Mouse (Mus musculus) left cerebral cortex, postnatal 36 days (tissue): ENCODE results near the gene Vpreb2. TPM values are rescaled to one million over a fixed set of nuclear protein-coding genes. Genes with fewer than 3 reads are reported as not detected.
"Not testable (repeated sequence)": the region's sequence is repeated elsewhere in the genome, so short reads cannot be mapped to it uniquely, and the experiment has no call there.

ENCODE experiments used
- DNase-seq, 2 experiments: peaks; one replicate each; pipeline ENCODE4 v3.0.0; 2021 to 2022; ENCODE audit warnings: low spot score in 2 of 2, mixed read lengths in 1 of 2
- intact Hi-C: fragments of 180-260 bp; cut with DNase I; formaldehyde crosslinking; loops from one replicate; pipeline ENCODE4 v1.15.1; 2025
- total RNA-seq, 2 experiments: library from RNA; stranded (reverse); gene quantifications; 2 replicates each; pipeline ENCODE4 v1.2.3; 2021

Vpreb2 gene
- total RNA-seq, result not detected

GRCm38 (mm10) chr16:17980128-17980527 is at the start of gene Vpreb2:
Gene Vpreb2, plus strand, starts transcription at chr16:17980428.
- DNase-seq, result no peak
- intact Hi-C loops, result no loop called here

DNA sequence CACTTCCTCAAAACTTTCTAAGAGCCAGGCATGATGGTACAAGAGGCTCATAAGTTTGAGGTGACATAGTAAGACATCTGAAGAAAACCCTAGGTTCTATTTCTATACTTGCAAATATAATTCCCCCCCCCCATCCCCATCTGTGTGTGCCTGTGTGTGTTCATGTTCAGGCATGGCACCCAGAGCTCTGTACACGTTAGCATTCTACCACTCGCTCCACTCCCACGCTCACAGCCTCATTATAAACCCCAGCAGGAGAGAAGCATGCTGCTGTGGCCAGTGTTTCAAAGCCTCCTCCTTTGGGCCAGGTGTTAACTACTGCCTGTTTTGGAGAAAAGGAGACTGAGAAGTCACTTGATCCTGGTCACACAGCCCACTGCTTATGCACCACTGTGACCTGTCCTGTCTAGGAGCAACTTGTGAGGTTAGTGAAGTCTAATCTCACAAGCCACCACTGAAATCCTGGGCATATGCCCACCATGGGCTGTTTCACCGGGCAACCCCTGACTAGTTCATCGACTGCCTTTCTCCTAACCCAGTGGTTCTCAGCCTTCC is 48.2 kb upstream of the Vpreb2 start:
- intact Hi-C loops, result no loop called here
- no peak for DNase-seq

GRCm38 (mm10) chr16:17933594-17934444 is 46.4 kb upstream of the Vpreb2 start:
- intact Hi-C loops, result no loop called here
- DNase-seq, result no peak

DNA sequence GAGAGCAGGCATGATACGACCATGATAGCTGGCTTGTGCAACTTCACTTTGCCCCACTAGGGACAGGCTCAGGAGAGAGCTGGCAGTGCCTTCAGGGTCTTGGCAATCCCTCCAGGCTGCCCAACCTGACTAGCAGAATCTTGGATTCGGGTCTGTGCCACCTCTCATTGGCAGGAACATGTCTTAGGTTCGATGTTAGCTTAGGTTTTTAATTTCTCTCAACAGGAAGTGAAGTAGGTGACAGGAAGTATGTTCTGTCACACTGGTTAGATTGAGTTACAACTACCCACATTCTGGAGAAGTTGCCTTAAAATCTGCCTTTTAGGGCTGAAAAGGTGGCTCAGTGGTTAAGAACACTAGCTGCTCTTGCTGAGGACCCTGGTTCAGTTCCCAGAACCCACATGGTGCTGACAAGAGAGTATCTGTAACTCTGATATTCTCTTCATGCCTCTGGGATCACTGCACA is 45.8 kb upstream of the Vpreb2 start:
- DNase-seq, result no peak
- intact Hi-C loops, result no loop called here

DNA sequence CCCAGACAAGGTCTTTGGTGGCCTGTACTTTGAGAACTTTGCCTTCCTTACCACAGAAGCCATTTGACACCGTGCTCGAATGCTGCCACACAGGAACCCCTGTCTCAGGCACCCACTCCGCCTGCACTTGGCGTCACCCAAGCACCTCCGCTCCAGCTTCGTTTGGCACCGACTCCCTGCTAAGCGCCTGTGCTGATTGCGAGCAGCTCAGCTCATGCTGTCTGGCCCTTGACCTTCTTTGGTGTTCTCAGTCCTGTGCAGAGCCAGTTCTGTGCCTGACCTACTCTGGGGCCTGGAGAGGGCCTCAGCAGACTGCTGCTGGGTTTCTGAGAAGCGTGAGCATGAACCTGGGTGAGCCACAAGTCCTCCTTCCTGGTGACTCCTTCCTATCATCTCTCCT is 43.5 kb upstream of the Vpreb2 start:
- intact Hi-C loops, result no loop called here
- DNase-seq, result no peak

GRCm38 (mm10) chr16:17938187-17938586 is 42.0 kb upstream of the Vpreb2 start:
- intact Hi-C loops, result no loop called here
- no peak for DNase-seq

DNA sequence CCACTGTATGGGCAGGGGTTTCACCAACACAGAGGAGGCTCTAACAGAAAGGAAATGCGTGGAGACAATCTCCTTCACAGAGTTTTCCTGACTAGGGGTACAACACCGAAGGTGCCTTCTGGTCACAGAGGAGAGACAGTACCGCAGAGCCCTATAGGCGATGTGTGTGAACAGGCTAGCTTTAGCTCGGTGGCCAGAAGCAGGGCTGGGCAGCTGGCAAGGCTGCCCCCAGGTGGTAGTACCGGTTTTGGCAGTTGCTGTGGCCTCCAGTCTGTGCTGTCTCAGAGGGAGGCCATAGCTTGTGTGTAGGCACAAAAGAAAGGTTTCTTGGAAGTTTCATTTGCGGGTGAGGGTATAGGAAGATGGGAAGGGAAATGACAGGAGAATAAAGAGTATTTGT is 41.4 kb upstream of the Vpreb2 start:
- intact Hi-C loops, result no loop called here
- DNase-seq, result peak in 1 of 2 experiments; percentile 40

- intact Hi-C loops, result no loop called here
These were observed 40.9 kb upstream of the Vpreb2 start for GRCm38 (mm10) chr16:17939255-17939751.

DNA sequence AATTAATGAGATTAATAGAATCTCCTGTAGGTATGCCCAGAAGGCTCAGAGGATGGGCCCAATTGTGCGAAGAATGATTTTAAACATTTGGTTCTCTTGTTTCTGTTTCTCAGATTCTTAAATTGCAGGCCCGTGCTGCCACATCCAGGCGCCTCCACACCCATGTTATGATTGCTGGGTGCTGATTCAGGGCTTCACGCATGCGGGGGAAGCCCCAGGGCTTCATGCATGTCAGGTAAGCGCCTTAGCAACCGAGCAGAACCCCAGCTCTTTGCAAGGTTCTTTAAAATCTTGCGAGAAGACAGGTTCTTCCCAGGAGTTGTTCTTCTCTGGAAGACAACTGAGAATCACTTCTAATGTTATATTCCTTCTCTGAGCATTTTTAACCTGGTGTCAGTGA is 36.8 kb upstream of the Vpreb2 start:
- DNase-seq, result no peak
- intact Hi-C loops, result loop anchor here (5.0 kb wide), 1 partner anchor 44 kb away; no protein-coding TSS in a partner anchor

More at GRCm38 (mm10) chr16:17939255-17939751, 40.9 kb upstream of the Vpreb2 start:
- DNase-seq, result no peak

DNA sequence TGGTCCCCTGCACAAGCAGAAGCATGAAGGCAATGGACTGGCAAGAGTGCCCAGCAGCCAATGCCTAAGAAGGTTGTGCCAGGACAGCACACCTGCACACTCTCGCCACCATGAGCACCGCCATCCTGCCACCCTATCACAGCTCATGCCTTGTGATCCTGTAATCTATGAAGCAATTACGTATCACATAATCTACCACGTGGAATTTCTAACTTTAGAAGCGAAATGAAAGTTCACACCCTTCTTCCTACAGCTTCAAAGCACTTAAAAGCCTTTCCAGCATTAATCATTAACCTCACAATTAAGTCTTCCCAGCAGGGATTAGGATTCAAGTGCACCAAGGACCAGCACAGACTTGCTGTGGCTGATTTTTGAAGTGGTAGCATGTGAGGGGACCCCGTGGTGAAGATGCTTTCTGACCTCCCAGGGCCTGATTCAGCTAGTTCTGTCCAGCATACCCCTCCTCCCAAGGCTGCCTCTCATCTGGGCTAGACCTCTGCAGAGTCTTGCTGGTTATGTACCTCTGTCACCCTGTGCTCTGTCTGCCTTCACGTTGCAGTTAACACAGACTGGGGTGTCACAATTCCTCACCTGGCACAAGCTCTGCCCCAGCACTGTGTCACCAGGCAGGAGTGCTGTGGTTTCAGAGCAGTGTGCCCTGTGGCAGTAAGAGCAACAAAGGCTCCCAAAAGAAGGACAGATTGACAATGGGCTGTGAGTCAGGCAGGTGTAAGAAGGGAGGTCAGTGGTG is 35.0 kb upstream of the Vpreb2 start:
- intact Hi-C loops, result no loop called here
- DNase-seq, result no peak

- intact Hi-C loops, result no loop called here
- no peak for DNase-seq
These were observed 30.8 kb upstream of the Vpreb2 start for GRCm38 (mm10) chr16:17949421-17949877.

DNA sequence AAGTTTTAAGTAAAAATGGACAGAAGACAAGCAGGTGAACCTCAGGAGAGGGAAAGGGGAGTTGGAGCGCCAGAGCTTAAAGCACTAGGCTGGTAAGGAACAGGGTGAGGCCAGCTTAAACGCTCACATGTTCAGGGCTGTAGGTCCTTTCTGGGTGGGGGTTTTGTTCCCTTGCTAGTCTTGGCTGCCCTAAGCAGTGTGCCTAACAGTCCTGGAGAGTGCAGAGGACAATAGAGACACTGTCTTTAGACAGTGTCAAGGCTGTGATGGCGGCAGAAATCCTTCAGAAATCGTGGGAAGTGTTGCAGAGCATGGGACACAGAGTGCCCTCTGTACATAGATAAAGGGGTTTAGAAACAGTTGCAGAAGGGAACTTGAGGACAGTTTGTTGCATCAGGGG is 30.2 kb upstream of the Vpreb2 start:
- intact Hi-C loops, result no loop called here
- DNase-seq, result no peak

DNA sequence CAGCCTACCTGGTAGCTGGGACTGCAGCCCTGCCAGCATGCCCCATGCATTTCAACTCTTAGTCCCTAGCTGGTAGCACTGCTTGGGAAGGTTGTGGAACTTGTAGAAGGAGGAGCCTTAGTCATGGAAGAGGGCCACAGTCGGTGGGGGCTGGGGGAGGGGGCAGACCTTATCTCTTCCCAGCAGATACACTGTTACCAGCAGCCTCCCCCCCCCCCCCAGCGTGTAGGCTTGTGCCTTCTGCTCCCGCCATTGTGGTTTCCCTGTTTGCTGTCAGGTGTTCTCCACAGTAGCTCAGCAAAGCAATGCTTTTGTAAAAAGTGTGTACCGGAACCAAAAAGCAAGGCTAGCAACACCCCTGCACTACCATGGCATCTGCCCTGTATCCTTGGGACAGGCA is 28.6 kb upstream of the Vpreb2 start:
- intact Hi-C loops, result no loop called here
- DNase-seq, result no peak

DNA sequence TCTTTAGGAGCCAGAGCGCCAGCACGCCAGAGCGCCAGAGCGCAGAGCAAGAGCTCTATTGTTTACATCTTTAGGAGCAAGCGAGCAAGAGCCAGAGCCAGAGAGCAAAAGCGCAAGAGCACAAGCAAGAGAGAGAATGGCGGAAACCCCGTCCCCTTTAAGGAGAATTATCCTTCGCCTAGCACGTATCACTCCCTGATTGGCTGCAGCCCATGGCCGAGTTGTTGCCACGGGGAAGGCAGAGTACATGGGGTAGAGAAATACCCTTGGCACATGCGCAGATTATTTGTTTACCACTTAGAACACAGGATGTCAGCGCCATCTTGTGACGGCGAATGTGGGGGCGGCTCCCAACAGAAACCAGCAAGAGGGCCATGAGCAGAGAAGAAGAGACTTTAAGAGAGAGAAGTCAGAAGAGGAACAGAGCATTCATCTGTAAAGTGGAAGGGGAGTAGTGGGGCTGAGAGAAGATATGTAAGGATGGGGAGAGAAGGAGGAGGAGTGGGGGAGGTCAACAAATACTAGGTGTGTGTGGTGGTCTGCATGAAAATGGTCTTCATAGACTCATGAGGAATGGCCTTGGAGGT is 24.1 kb upstream of the Vpreb2 start:
- DNase-seq, intact Hi-C loops: not testable (repeated sequence)

GRCm38 (mm10) chr16:17962091-17962490 is 18.1 kb upstream of the Vpreb2 start:
- intact Hi-C loops, result no loop called here
- DNase-seq, result no peak

DNA sequence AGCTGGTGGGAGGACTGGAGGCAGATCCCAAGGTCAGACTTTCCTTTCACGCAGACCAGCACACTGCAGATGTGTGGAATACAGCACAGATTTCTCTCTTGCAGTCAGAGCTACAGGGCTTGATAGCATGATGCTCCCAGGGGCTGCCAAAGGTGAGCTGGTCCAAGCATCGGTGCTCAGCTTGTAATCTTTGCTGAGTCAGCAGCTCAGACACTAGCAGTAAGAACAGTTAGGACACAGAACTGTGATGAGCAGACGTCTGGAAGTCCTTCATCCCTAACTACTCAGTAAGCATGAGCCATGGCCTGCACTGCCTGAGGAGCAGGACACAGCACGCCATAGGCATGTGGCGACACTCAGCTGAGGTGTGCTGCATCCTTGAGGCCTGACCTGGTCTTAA is 8.4 kb upstream of the Vpreb2 start:
- DNase-seq, result no peak

DNA sequence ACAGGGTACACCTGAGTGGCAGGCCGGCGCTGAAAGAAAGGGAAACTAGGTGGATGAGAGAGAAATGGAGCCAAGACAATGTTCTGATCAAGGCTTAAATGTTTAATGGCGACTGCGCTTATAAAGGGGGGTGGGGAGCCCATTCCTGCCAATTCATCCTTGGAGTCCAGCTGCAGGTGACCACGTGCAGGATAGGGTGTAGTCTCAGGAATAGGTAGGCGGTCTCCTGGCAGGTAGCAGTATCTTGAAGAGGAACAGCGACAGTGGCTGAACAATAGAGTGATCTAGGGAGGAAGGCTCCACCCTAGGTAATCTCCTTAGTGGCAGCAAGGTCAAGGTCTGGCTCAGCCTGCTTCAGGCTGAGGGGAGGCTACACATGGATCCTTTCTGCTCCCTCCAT is 2.4 kb upstream of the Vpreb2 start:
- DNase-seq, intact Hi-C loops: not testable (repeated sequence)

More for the DNA sequence above, 8.4 kb upstream of the Vpreb2 start:
- intact Hi-C loops, result no loop called here

GRCm38 (mm10) chr16:17983201-17983600 is 3.0 kb downstream of the Vpreb2 start:
- DNase-seq, result no peak
- intact Hi-C loops, result no loop called here

GRCm38 (mm10) chr16:17984231-17984630 is 4.0 kb downstream of the Vpreb2 start:
- no peak for DNase-seq
- intact Hi-C loops, result no loop called here

GRCm38 (mm10) chr16:17985078-17985477 is 4.8 kb downstream of the Vpreb2 start:
- intact Hi-C loops, result loop anchor here (5.0 kb wide), 3 partner anchors 43 to 73 kb away; partner anchors contain the start of genes Ess2 and Slc25a1
- DNase-seq, result no peak
